ENCODE assay signal across 26 mouse cellular contexts in the genomic region with DNA sequence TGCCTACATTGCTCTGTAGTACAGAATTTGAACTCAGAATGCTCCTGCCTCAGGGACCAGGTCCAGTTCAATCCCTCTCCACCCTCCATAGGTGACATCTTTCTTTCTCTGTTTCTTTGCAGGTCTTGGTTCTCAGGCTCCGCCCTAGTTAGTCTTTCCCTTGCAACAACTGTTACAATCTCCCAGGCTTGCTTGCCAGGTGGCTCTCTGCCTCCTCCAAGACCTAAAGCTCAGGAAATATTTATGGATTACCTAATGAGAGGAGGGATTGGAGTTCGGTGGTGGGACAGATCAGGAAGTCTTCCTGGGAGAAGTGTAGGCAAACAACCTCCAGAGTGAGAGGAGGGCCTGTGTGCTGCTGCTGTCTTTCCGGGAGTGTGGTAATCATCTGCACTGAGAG. TPM values are rescaled to one million over a fixed set of nuclear protein-coding genes. Genes with fewer than 3 reads are reported as not detected.
DNase-seq lines count a peak whose midpoint lies in the region; ATAC-seq and TF ChIP-seq lines count a peak whose summit lies in the region.
"Had no signal": no experiment of that assay in that cellular context is flagged by ENCODE, and none has a peak within 500 bp of the region (broad histone marks: within the 10 kb centered on the region; RNA-seq: fewer than 3 reads in every experiment).

No protein-coding gene starts in this region.

- no peak for TF ChIP-seq CTCF in lung, postnatal 0 days (IDR thresholded peaks at IDR 0.05)

- no peaks in the 10 kb centered on the region for H3K4me1 ChIP-seq in lung, postnatal 0 days (ENCODE audit: insufficient read depth, low read depth, low read length)
- H3K4me1 ChIP-seq in intestine, embryonic 16.5 days (ENCODE audit: control insufficient read depth, insufficient read depth, low read length), result no peaks in the 10 kb centered on the region
- H3K4me1 ChIP-seq: embryonic facial prominence, embryonic 12.5 days had no signal

- peak; percentile 58; the same call in 1 of the 2 replicates for ATAC-seq in lung, postnatal 0 days
- ATAC-seq in intestine, embryonic 16.5 days, result no peak
- ATAC-seq: activated CD4-positive, CD25-positive, alpha-beta regulatory T cell, adult 4 months; CD4-positive, CD25-positive, alpha-beta regulatory T cell, adult 4 months; forebrain, embryonic 14.5 days; forebrain, embryonic 16.5 days; Patski had no signal

- no peak overlapping the region for H3K27ac ChIP-seq in lung, postnatal 0 days (ENCODE audit: low read length)
- no peak overlapping the region for H3K27ac ChIP-seq in intestine, embryonic 16.5 days (ENCODE audit: low read length)
- H3K27ac ChIP-seq: embryonic facial prominence, embryonic 10.5 days; embryonic facial prominence, embryonic 12.5 days; forebrain, embryonic 10.5 days; forebrain, embryonic 12.5 days had no signal

- no peak overlapping the region for H3K4me3 ChIP-seq in lung, postnatal 0 days (ENCODE audit: low read depth, low read length)
- H3K4me3 ChIP-seq in intestine, embryonic 16.5 days (ENCODE audit: low read length), result no peak overlapping the region
- H3K4me3 ChIP-seq: embryonic facial prominence, embryonic 10.5 days; embryonic facial prominence, embryonic 12.5 days; forebrain, embryonic 10.5 days; forebrain, embryonic 12.5 days had no signal

- no peak for TF ChIP-seq EP300 in lung, postnatal 0 days (IDR thresholded peaks at IDR 0.05)

- whole genome bisulfite sequencing in lung, postnatal 0 days, result 55% methylated on average over 3 of the region's 3 CpGs
- 54% methylated on average over 3 of the region's 3 CpGs for WGBS in intestine, embryonic 16.5 days

- H3K9ac ChIP-seq in lung, postnatal 0 days (replicated peaks; ENCODE audit: low read depth), result no peak overlapping the region
- H3K9ac ChIP-seq in intestine, embryonic 16.5 days (ENCODE audit: low read depth, low read length), result no peak overlapping the region
- H3K9ac ChIP-seq: embryonic facial prominence, embryonic 12.5 days; forebrain, embryonic 12.5 days had no signal

- H3K27me3 ChIP-seq in lung, postnatal 0 days (replicated peaks; ENCODE audit: insufficient read depth, low read length), result no peaks in the 10 kb centered on the region
- H3K27me3 ChIP-seq in intestine, embryonic 16.5 days (replicated peaks; ENCODE audit: control insufficient read depth, insufficient read depth, low read length), result no peaks in the 10 kb centered on the region
- H3K27me3 ChIP-seq: embryonic facial prominence, embryonic 12.5 days had no signal

- no peak for DNase-seq in lung, postnatal 0 days (ENCODE audit: low spot score)
- no peak for DNase-seq in lung, postnatal 36 days
- DNase-seq in gonadal fat pad, adult 2 months (ENCODE audit: low read depth), result peak; percentile 64
- no peak for DNase-seq in cerebellum, postnatal 10 days
- DNase-seq: adrenal gland, adult 2 months; adrenal gland, postnatal 10 days; adrenal gland, postnatal 25 days; B cell, adult 2 months; cerebellum, adult 11 months; cerebellum, adult 18-20 months; cerebellum, adult 8-10 months; cerebellum, adult 9-11 months; cerebellum, postnatal 25 days had no signal

- no peaks in the 10 kb centered on the region for H3K36me3 ChIP-seq in lung, postnatal 0 days (ENCODE audit: insufficient read depth, low read length)
- no peaks in the 10 kb centered on the region for H3K36me3 ChIP-seq in intestine, embryonic 16.5 days (ENCODE audit: control insufficient read depth, insufficient read depth, low read length)
- H3K36me3 ChIP-seq: embryonic facial prominence, embryonic 10.5 days; embryonic facial prominence, embryonic 12.5 days; forebrain, embryonic 10.5 days; forebrain, embryonic 12.5 days; G1E had no signal

- H3K9me3 ChIP-seq in lung, postnatal 0 days (ENCODE audit: low read length), result no peaks in the 10 kb centered on the region
- no peaks in the 10 kb centered on the region for H3K9me3 ChIP-seq in intestine, embryonic 16.5 days (ENCODE audit: control insufficient read depth, low read length)
- H3K9me3 ChIP-seq: embryonic facial prominence, embryonic 10.5 days; embryonic facial prominence, embryonic 12.5 days; forebrain, embryonic 10.5 days; forebrain, embryonic 12.5 days; G1E had no signal

- no peak overlapping the region for H3K4me2 ChIP-seq in lung, postnatal 0 days (replicated peaks; ENCODE audit: low read depth, low read length)
- no peak overlapping the region for H3K4me2 ChIP-seq in intestine, embryonic 16.5 days (ENCODE audit: low read depth, low read length)
- H3K4me2 ChIP-seq: embryonic facial prominence, embryonic 12.5 days; forebrain, embryonic 12.5 days had no signal

RNA-seq across cellular contexts. Expression of gene Krtdap, which starts 5.0 kb away (rescaled TPM):
- polyA plus RNA-seq in lung, postnatal 0 days (2015; fragmentation: Nextera tagmentation; extraction: Ambion mirVana), result 2.1 and 4.4 TPM in 2 replicates
- polyA plus RNA-seq in gonadal fat pad, adult 2 months (2012; rRNA removed), result 1.5 TPM in 1 of 2 replicates, not detected in the other
- polyA plus RNA-seq in intestine, embryonic 16.5 days (2015; fragmentation: Nextera tagmentation; extraction: Ambion mirVana), result 1.5 and 3.4 TPM in 2 replicates
- polyA plus RNA-seq: activated CD4-positive, CD25-positive, alpha-beta regulatory T cell, adult 4 months; adrenal gland, adult 2 months; CD4-positive, CD25-positive, alpha-beta regulatory T cell, adult 4 months; cortical plate, adult 2 months; embryonic facial prominence, embryonic 10.5 days; forebrain, embryonic 10.5 days; forebrain, embryonic 12.5 days; forebrain, embryonic 14.5 days; forebrain, embryonic 16.5 days; G1E; Patski had no signal

RNA-seq across cellular contexts. Expression of gene Dmkn, which starts 19.1 kb away (rescaled TPM):
- polyA plus RNA-seq in lung, postnatal 0 days (2015; fragmentation: Nextera tagmentation; extraction: Ambion mirVana), result 65.2 and 74.3 TPM in 2 replicates
- 11.1 and 17.7 TPM in 2 replicates for polyA plus RNA-seq in gonadal fat pad, adult 2 months (2012; rRNA removed)
- polyA plus RNA-seq in intestine, embryonic 16.5 days (2015; fragmentation: Nextera tagmentation; extraction: Ambion mirVana), result 4.4 and 5.8 TPM in 2 replicates
- polyA plus RNA-seq: embryonic facial prominence, embryonic 10.5 days; embryonic facial prominence, embryonic 12.5 days; forebrain, embryonic 10.5 days; forebrain, embryonic 12.5 days; G1E had no signal

RNA-seq across cellular contexts. Expression of gene Sbsn, which starts 31.4 kb away (rescaled TPM):
- polyA plus RNA-seq in lung, postnatal 0 days (2015; fragmentation: Nextera tagmentation; extraction: Ambion mirVana), result 6.7 and 7.3 TPM in 2 replicates
- 3.8 and 4.7 TPM in 2 replicates for polyA plus RNA-seq in gonadal fat pad, adult 2 months (2012; rRNA removed)
- 0.89 and 1.6 TPM in 2 replicates for polyA plus RNA-seq in intestine, embryonic 16.5 days (2015; fragmentation: Nextera tagmentation; extraction: Ambion mirVana)

RNA-seq across cellular contexts. Expression of gene Gapdhs, which starts 39.2 kb away (rescaled TPM):
- 0.18 and 0.21 TPM in 2 replicates for polyA plus RNA-seq in lung, postnatal 0 days (2015; fragmentation: Nextera tagmentation; extraction: Ambion mirVana)
- 22.6 and 32.2 TPM in 2 replicates for polyA plus RNA-seq in gonadal fat pad, adult 2 months (2012; rRNA removed)
- polyA plus RNA-seq in intestine, embryonic 16.5 days (2015; fragmentation: Nextera tagmentation; extraction: Ambion mirVana), result 0.32 TPM in 1 of 2 replicates, not detected in the other
- polyA plus RNA-seq: activated CD4-positive, CD25-positive, alpha-beta regulatory T cell, adult 4 months; adrenal gland, adult 2 months; brain, embryonic 14.5 days; CD4-positive, CD25-positive, alpha-beta regulatory T cell, adult 4 months; cortical plate, adult 2 months; G1E had no signal

RNA-seq across cellular contexts. Expression of gene Ffar2, which starts 40.9 kb away (rescaled TPM):
- 1.1 and 1.4 TPM in 2 replicates for polyA plus RNA-seq in lung, postnatal 0 days (2015; fragmentation: Nextera tagmentation; extraction: Ambion mirVana)
- polyA plus RNA-seq in gonadal fat pad, adult 2 months (2012; rRNA removed), result 45.9 and 62.5 TPM in 2 replicates
- polyA plus RNA-seq in intestine, embryonic 16.5 days (2015; fragmentation: Nextera tagmentation; extraction: Ambion mirVana), result 10.9 and 11.7 TPM in 2 replicates
- polyA plus RNA-seq: embryonic facial prominence, embryonic 10.5 days; embryonic facial prominence, embryonic 12.5 days; forebrain, embryonic 10.5 days; forebrain, embryonic 12.5 days; forebrain, embryonic 16.5 days; Patski had no signal
